Mouse (Mus musculus) G1E (cell line): ENCODE results near the gene Fhad1.

Experiments used
- CTCF ChIP-seq: IDR thresholded peaks from 2 replicates; pipeline ENCODE4 v1.5.1; 2012; ENCODE audit warnings: low read depth, low read length, inconsistent platforms, mixed read lengths
- GATA1 ChIP-seq: IDR thresholded peaks from 2 replicates; pipeline ENCODE4 v1.6.1; 2012; ENCODE audit warnings: borderline replicate concordance, low read length, inconsistent platforms, mixed read lengths
- GATA2 ChIP-seq: IDR thresholded peaks from 2 replicates; pipeline ENCODE4 v1.6.1; 2012; ENCODE audit warnings: low read depth, low read length, inconsistent platforms, borderline replicate concordance
- POLR2AphosphoS5 ChIP-seq: IDR thresholded peaks from 2 replicates; pipeline ENCODE4 v1.6.1; 2012; ENCODE audit warnings: low read depth, low read length, inconsistent platforms; ENCODE audit not compliant: insufficient replicate concordance
- TAL1 ChIP-seq: conservative IDR thresholded peaks from 2 replicates; pipeline ENCODE4 v1.6.1; 2012; ENCODE audit warnings: low read depth, low read length, inconsistent platforms, mixed read lengths

GRCm38 (mm10) chr4:141872977-141873376, 141.9 kb downstream of the Fhad1 start:
- TF ChIP-seq POLR2AphosphoS5 (no peak), TAL1 (no peak), CTCF (no peak), GATA1 (no peak), GATA2 (no peak)
